Mouse (Mus musculus) bone marrow, adult 2 months (tissue): ENCODE results near the gene Cd27.

Experiments used
- CTCF ChIP-seq: fragments of 200-500 bp; IDR thresholded peaks from 2 replicates; pipeline ENCODE4 v1.5.1; 2011; ENCODE audit warnings: low read length, control low read depth; ENCODE audit not compliant: control insufficient read depth, insufficient read depth
- POLR2A ChIP-seq: fragments of 200-500 bp; IDR thresholded peaks from 2 replicates; pipeline ENCODE4 v1.6.1; 2011; ENCODE audit warnings: low read depth, mild to moderate bottlenecking, control low read depth, low read length, borderline replicate concordance; ENCODE audit not compliant: control insufficient read depth

- TF ChIP-seq CTCF, result no peak
- no peak for TF ChIP-seq POLR2A
Measured at GRCm38 (mm10) chr6:125195541-125196075, 41.2 kb downstream of the Cd27 start.
